Mouse (Mus musculus) MEL (cell line): ENCODE measurements at regions not wholly inside any gene's neighbourhood (a gene's known extent, or its start where the extent isn't known, plus 50 kb on each side); places are given as distances from the start of the nearest gene placed in this dataset.

ENCODE experiments used
- DNase-seq: peaks from one replicate; pipeline ENCODE4 v3.0.0; 2011; ENCODE audit warnings: low read depth, low spot score
- H3K27ac ChIP-seq: 2 replicates; pipeline ENCODE4 v1.5.1; 2012; ENCODE audit warnings: low read depth, mild to moderate bottlenecking, control low read depth, low read length, moderate library complexity; ENCODE audit not compliant: control insufficient read depth
- H3K27me3 ChIP-seq, 2 experiments: fragments of 150-350 bp in 1 of 2; sonication (generic) in 1 of 2; 2 replicates each; pipeline ENCODE4 v1.6.1; 2012; ENCODE audit warnings: low read length in 2 of 2, mild to moderate bottlenecking in 2 of 2, improper control_type of control experiment in 1 of 2, moderate library complexity in 1 of 2; ENCODE audit not compliant: insufficient read depth in 2 of 2, control insufficient read depth in 1 of 2
- H3K36me3 ChIP-seq, 2 experiments: 2 replicates each; pipeline ENCODE4 v1.6.1; 2012 to 2014; ENCODE audit warnings: low read length in 2 of 2, improper control_type of control experiment in 1 of 2, inconsistent platforms in 1 of 2, mild to moderate bottlenecking in 1 of 2; ENCODE audit not compliant: insufficient read depth in 2 of 2, control insufficient read depth in 1 of 2
- H3K4me1 ChIP-seq, 2 experiments: fragments of 150-350 bp in 1 of 2; sonication (generic) in 1 of 2; 2 replicates each; pipeline ENCODE4 v1.6.1; 2012; ENCODE audit warnings: low read length in 2 of 2, improper control_type of control experiment in 1 of 2, mild to moderate bottlenecking in 1 of 2; ENCODE audit not compliant: insufficient read depth in 2 of 2, control insufficient read depth in 1 of 2
- H3K4me3 ChIP-seq, 2 experiments: fragments of 150-350 bp in 1 of 2; sonication (generic) in 1 of 2; 2 replicates each; pipeline ENCODE4 v1.5.1; 2012; ENCODE audit warnings: low read depth in 2 of 2, low read length in 2 of 2, mild to moderate bottlenecking in 2 of 2, moderate library complexity in 2 of 2, control low read depth in 1 of 2, improper control_type of control experiment in 1 of 2; ENCODE audit not compliant: control insufficient read depth in 1 of 2, insufficient read depth in 1 of 2
- H3K79me2 ChIP-seq: 2 replicates; pipeline ENCODE4 v1.6.1; 2012; ENCODE audit warnings: mild to moderate bottlenecking, low read length, moderate library complexity; ENCODE audit not compliant: control insufficient read depth, poor library complexity, insufficient read depth
- H3K9ac ChIP-seq: 2 replicates; pipeline ENCODE4 v1.6.1; 2012; ENCODE audit warnings: low read depth, mild to moderate bottlenecking, control low read depth, low read length, moderate library complexity; ENCODE audit not compliant: control insufficient read depth, poor library complexity, severe bottlenecking
- H3K9me3 ChIP-seq: fragments of 150-350 bp; sonication (generic); replicated peaks from 2 replicates; pipeline ENCODE4 v1.6.1; 2012; ENCODE audit warnings: mild to moderate bottlenecking, low read length, improper control_type of control experiment, moderate library complexity; ENCODE audit not compliant: insufficient read depth
- BHLHE40 ChIP-seq: IDR thresholded peaks from 2 replicates; pipeline ENCODE4 v1.6.1; 2012; ENCODE audit warnings: low read depth, mild to moderate bottlenecking, inconsistent platforms, low read length, improper control_type of control experiment, borderline replicate concordance
- CHD2 ChIP-seq: IDR thresholded peaks from 2 replicates; pipeline ENCODE4 v1.6.1; 2011; ENCODE audit warnings: low read length, improper control_type of control experiment
- ELF1 ChIP-seq: IDR thresholded peaks from 2 replicates; pipeline ENCODE4 v1.6.1; 2014; ENCODE audit warnings: low read depth, mild to moderate bottlenecking, inconsistent platforms, low read length, improper control_type of control experiment, moderate library complexity
- EP300 ChIP-seq, 2 experiments: IDR thresholded peaks; 2 replicates each; pipeline ENCODE4 v1.6.1; 2011; ENCODE audit warnings: improper control_type of control experiment in 2 of 2, low read length in 2 of 2, low read depth in 1 of 2, mild to moderate bottlenecking in 1 of 2
- ETS1 ChIP-seq: IDR thresholded peaks from 2 replicates; pipeline ENCODE4 v1.6.1; 2012; ENCODE audit warnings: low read depth, mild to moderate bottlenecking, inconsistent platforms, low read length, improper control_type of control experiment, moderate library complexity
- GABPA ChIP-seq: IDR thresholded peaks from 2 replicates; pipeline ENCODE4 v1.6.1; 2012; ENCODE audit warnings: low read depth, mild to moderate bottlenecking, inconsistent platforms, low read length, improper control_type of control experiment, moderate library complexity
- KAT2A ChIP-seq: conservative IDR thresholded peaks from 2 replicates; pipeline ENCODE4 v1.6.1; 2012; ENCODE audit warnings: low read depth, low read length, improper control_type of control experiment, inconsistent platforms
- MAFK ChIP-seq: IDR thresholded peaks from 2 replicates; pipeline ENCODE4 v1.6.1; 2011; ENCODE audit warnings: low read depth, mild to moderate bottlenecking, low read length, improper control_type of control experiment, borderline replicate concordance
- MAX ChIP-seq: IDR thresholded peaks from 2 replicates; pipeline ENCODE4 v1.6.1; 2011; ENCODE audit warnings: low read length, improper control_type of control experiment
- MXI1 ChIP-seq: IDR thresholded peaks from 2 replicates; pipeline ENCODE4 v1.6.1; 2011; ENCODE audit warnings: mild to moderate bottlenecking, low read depth, low read length, improper control_type of control experiment
- MYB ChIP-seq: IDR thresholded peaks from 2 replicates; pipeline ENCODE4 v1.6.1; 2011; ENCODE audit warnings: mild to moderate bottlenecking, low read depth, low read length, improper control_type of control experiment
- MYC ChIP-seq: IDR thresholded peaks from 2 replicates; pipeline ENCODE4 v1.6.1; 2011; ENCODE audit warnings: low read depth, mild to moderate bottlenecking, low read length, improper control_type of control experiment, moderate library complexity
- NRF1 ChIP-seq: IDR thresholded peaks from 2 replicates; pipeline ENCODE4 v1.6.1; 2014; ENCODE audit warnings: low read depth, mild to moderate bottlenecking, inconsistent platforms, low read length, improper control_type of control experiment, moderate library complexity; ENCODE audit not compliant: poor library complexity, insufficient read depth, severe bottlenecking
- POLR2A ChIP-seq, 2 experiments: IDR thresholded peaks; 2 replicates each; pipeline ENCODE4 v1.6.1; 2011 to 2012; ENCODE audit warnings: low read length in 2 of 2, mild to moderate bottlenecking in 2 of 2, control low read depth in 1 of 2, improper control_type of control experiment in 1 of 2, low read depth in 1 of 2, moderate library complexity in 1 of 2; ENCODE audit not compliant: control insufficient read depth in 1 of 2, insufficient read depth in 1 of 2, poor library complexity in 1 of 2
- POLR2AphosphoS2 ChIP-seq: IDR thresholded peaks from 2 replicates; pipeline ENCODE4 v1.6.1; 2011; ENCODE audit warnings: low read length, improper control_type of control experiment
- POLR2AphosphoS5 ChIP-seq: IDR thresholded peaks from 2 replicates; pipeline ENCODE4 v1.6.1; 2012; ENCODE audit warnings: low read depth, borderline replicate concordance, mild to moderate bottlenecking, inconsistent platforms, low read length, moderate library complexity, mixed read lengths
- RAD21 ChIP-seq: IDR thresholded peaks from 2 replicates; pipeline ENCODE4 v1.6.1; 2011; ENCODE audit warnings: mild to moderate bottlenecking, low read depth, low read length, improper control_type of control experiment
- SIN3A ChIP-seq: IDR thresholded peaks from 2 replicates; pipeline ENCODE4 v1.6.1; 2012; ENCODE audit warnings: low read length, improper control_type of control experiment, inconsistent platforms
- SMC3 ChIP-seq: IDR thresholded peaks from 2 replicates; pipeline ENCODE4 v1.6.1; 2011; ENCODE audit warnings: low read depth, low read length, improper control_type of control experiment
- TAL1 ChIP-seq: IDR thresholded peaks from 2 replicates; pipeline ENCODE4 v1.6.1; 2012; ENCODE audit warnings: mild to moderate bottlenecking, inconsistent platforms, low read length, moderate library complexity, mixed read lengths
- TBP ChIP-seq: IDR thresholded peaks from 2 replicates; pipeline ENCODE4 v1.8.0; 2011; ENCODE audit warnings: low read depth, low read length, improper control_type of control experiment
- TCF12 ChIP-seq: IDR thresholded peaks from 2 replicates; pipeline ENCODE4 v1.6.1; 2014; ENCODE audit warnings: low read depth, mild to moderate bottlenecking, inconsistent platforms, low read length, improper control_type of control experiment, moderate library complexity
- UBTF ChIP-seq: IDR thresholded peaks from 2 replicates; pipeline ENCODE4 v1.6.1; 2012; ENCODE audit warnings: low read depth, mild to moderate bottlenecking, inconsistent platforms, low read length, improper control_type of control experiment, moderate library complexity, borderline replicate concordance; ENCODE audit not compliant: insufficient read depth
- USF1 ChIP-seq: IDR thresholded peaks from 2 replicates; pipeline ENCODE4 v1.6.1; 2014; ENCODE audit warnings: low read depth, mild to moderate bottlenecking, inconsistent platforms, low read length, improper control_type of control experiment, moderate library complexity
- USF2 ChIP-seq, 2 experiments: IDR thresholded peaks; 2 replicates each; pipeline ENCODE4 v1.6.1; 2011 to 2012; ENCODE audit warnings: improper control_type of control experiment in 2 of 2, low read length in 2 of 2, borderline replicate concordance in 1 of 2, inconsistent platforms in 1 of 2, low read depth in 1 of 2, mild to moderate bottlenecking in 1 of 2; ENCODE audit not compliant: insufficient read depth in 1 of 2
- ZC3H11A ChIP-seq: IDR thresholded peaks from 2 replicates; pipeline ENCODE4 v1.6.1; 2012; ENCODE audit warnings: low read depth, mild to moderate bottlenecking, inconsistent platforms, low read length, improper control_type of control experiment
- ZKSCAN1 ChIP-seq: IDR thresholded peaks from 2 replicates; pipeline ENCODE4 v1.6.1; 2012; ENCODE audit warnings: low read depth, mild to moderate bottlenecking, inconsistent platforms, low read length, improper control_type of control experiment, moderate library complexity
- ZMIZ1 ChIP-seq: IDR thresholded peaks from 2 replicates; pipeline ENCODE4 v1.6.1; 2012; ENCODE audit warnings: low read depth, mild to moderate bottlenecking, inconsistent platforms, low read length, improper control_type of control experiment, moderate library complexity

GRCm38 (mm10) chr13:40794190-40794589 is 56.0 kb upstream of the Tfap2a start:
- H3K27ac ChIP-seq, result no peak overlapping the region
- no peak for DNase-seq
- no peak overlapping the region for H3K9ac ChIP-seq
- no peaks in the 10 kb centered on the region for H3K9me3 ChIP-seq
- H3K36me3 ChIP-seq, result no peaks in the 10 kb centered on the region
- no peak overlapping the region for H3K4me3 ChIP-seq
- no peaks in the 10 kb centered on the region for H3K4me1 ChIP-seq
- no peaks in the 10 kb centered on the region for H3K79me2 ChIP-seq
- peaks cover 0 to 3% of the 10 kb centered on the region in 2 experiments; a peak in 3 of 4 replicates for H3K27me3 ChIP-seq
- TF ChIP-seq ZKSCAN1, result no peak
- TF ChIP-seq TAL1, result no peak
- TF ChIP-seq NRF1, result no peak
- no peak for TF ChIP-seq ETS1
- no peak for TF ChIP-seq EP300 (IDR thresholded peaks at IDR 0.05; ENCODE audit: low read depth in 1 of 2, low read length in 2 of 2)
- no peak for TF ChIP-seq USF1
- TF ChIP-seq POLR2AphosphoS2, result no peak
- TF ChIP-seq MYC, result no peak
- TF ChIP-seq USF2 (IDR thresholded peaks at IDR 0.05; ENCODE audit: borderline replicate concordance in 1 of 2, insufficient read depth in 1 of 2, low read depth in 1 of 2, low read length in 2 of 2), result no peak
- TF ChIP-seq MAX, result no peak
- no peak for TF ChIP-seq ZC3H11A
- TF ChIP-seq GABPA, result no peak
- TF ChIP-seq BHLHE40, result no peak
- TF ChIP-seq TBP, result no peak
- TF ChIP-seq RAD21, result no peak

DNA sequence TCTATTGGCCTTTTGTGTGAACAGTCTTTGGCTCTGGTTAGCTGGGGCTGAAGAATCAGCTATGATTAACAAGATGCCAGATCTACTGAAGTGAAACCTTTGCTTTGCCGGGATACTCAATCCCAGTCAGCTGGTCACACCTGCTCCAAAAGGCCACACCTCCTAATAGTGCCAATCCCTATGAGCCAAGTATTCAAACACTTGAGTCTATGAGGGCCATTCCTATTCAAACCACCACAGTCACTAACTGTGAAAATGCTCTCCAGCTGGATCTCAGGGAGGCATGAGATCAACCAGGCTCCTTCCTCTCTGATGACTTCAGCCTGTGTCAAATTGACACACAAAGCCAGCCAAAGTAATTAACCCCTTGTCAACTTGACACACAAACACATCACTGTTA is 54.8 kb upstream of the Tfap2a start:
- Histone ChIP-seq H3K79me2 (no peaks in the 10 kb centered on the region), H3K4me1 (no peaks in the 10 kb centered on the region), H3K36me3 (no peaks in the 10 kb centered on the region), H3K27ac (no peak overlapping the region), H3K9ac (no peak overlapping the region), H3K4me3 (no peak overlapping the region), H3K9me3 (no peaks in the 10 kb centered on the region), H3K27me3 (peaks cover 0 to 3% of the 10 kb centered on the region in 2 experiments; a peak in 3 of 4 replicates)
- no peak for TF ChIP-seq UBTF
- TF ChIP-seq POLR2A (IDR thresholded peaks at IDR 0.05; ENCODE audit: control insufficient read depth in 1 of 2, insufficient read depth in 1 of 2, low read depth in 1 of 2, low read length in 2 of 2, poor library complexity in 1 of 2), result no peak
- no peak for TF ChIP-seq KAT2A
- TF ChIP-seq MYB, result no peak
- no peak for TF ChIP-seq SIN3A
- no peak for TF ChIP-seq MAFK
- TF ChIP-seq ELF1, result no peak
- no peak for TF ChIP-seq MXI1
- no peak for TF ChIP-seq ZMIZ1
- TF ChIP-seq TCF12, result no peak
- TF ChIP-seq CHD2, result no peak
- TF ChIP-seq USF2 (IDR thresholded peaks at IDR 0.05; ENCODE audit: borderline replicate concordance in 1 of 2, insufficient read depth in 1 of 2, low read depth in 1 of 2, low read length in 2 of 2), result no peak
- no peak for TF ChIP-seq GABPA
- no peak for TF ChIP-seq ZKSCAN1
- no peak for TF ChIP-seq POLR2AphosphoS5
- no peak for TF ChIP-seq SMC3
- DNase-seq, result no peak
